Mouse (Mus musculus): ENCODE measurements around the gene Rab3a.

DNA sequence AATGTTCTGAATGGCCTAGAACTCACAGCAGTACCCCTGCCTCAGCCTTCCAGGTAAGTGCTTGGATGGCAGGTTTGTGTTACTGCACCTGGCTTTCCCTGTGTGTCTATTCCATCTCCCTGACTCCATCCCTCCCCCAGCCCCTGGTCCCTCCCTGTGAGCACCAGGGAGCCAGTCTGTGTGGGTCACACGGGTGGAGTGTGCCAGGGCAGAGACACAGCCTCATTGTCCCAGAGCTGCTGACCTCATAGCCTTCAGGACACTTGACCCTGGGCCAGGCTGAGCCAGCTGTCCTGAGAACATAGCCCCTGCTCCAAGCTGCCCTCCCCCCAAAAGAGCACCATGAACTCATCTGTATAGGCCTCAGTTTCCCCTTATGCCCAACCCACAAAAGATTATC is 52.8 kb downstream of the Rab3a start:
- TF ChIP-seq CTCF (IDR thresholded peaks at IDR 0.05; ENCODE audit: extremely low read depth, insufficient read length, insufficient replicate concordance, low read depth, low read length) (no peak), POLR2A (IDR thresholded peaks at IDR 0.05; ENCODE audit: low read depth, low read length) (no peak)
